Mouse (Mus musculus) retina, embryonic 14.5 days (tissue): ENCODE data around the gene Nfia.
A peak's percentile ranks its signal among the peaks of the same experiment; 100 is the strongest.

Source experiments
- DNase-seq: peaks from one replicate; pipeline ENCODE4 v3.0.0-alpha.2; 2015; ENCODE audit warnings: low spot score

The Nfia gene

GRCm38 (mm10) chr4:97950341-97951071 lies 178.0 kb downstream of the Nfia start:
- no peak for DNase-seq

- no peak for DNase-seq
Observed at GRCm38 (mm10) chr4:97953886-97954285, 181.4 kb downstream of the Nfia start.

GRCm38 (mm10) chr4:97958121-97958520 lies 185.6 kb downstream of the Nfia start:
- DNase-seq = no peak

GRCm38 (mm10) chr4:97962856-97963255 lies 190.3 kb downstream of the Nfia start:
- no peak for DNase-seq

GRCm38 (mm10) chr4:97963951-97964350 lies 191.4 kb downstream of the Nfia start:
- no peak for DNase-seq

GRCm38 (mm10) chr4:97968786-97969348 lies 196.3 kb downstream of the Nfia start:
- DNase-seq = no peak

GRCm38 (mm10) chr4:97973064-97973463 lies 200.5 kb downstream of the Nfia start:
- no peak for DNase-seq

- no peak for DNase-seq
Observed at GRCm38 (mm10) chr4:97974037-97974436, 201.5 kb downstream of the Nfia start.

GRCm38 (mm10) chr4:97976891-97977290 lies 204.4 kb downstream of the Nfia start:
- DNase-seq = no peak

GRCm38 (mm10) chr4:97984361-97984760 lies 211.8 kb downstream of the Nfia start:
- no peak for DNase-seq

- no peak for DNase-seq
Observed at GRCm38 (mm10) chr4:97986056-97986734, 213.7 kb downstream of the Nfia start.

- no peak for DNase-seq
Observed at GRCm38 (mm10) chr4:97986735-97987075, 214.2 kb downstream of the Nfia start.

- DNase-seq = peak; percentile 15
Observed at GRCm38 (mm10) chr4:97988703-97989102, 216.2 kb downstream of the Nfia start.

- no peak for DNase-seq
Observed at GRCm38 (mm10) chr4:97990431-97990830, 217.9 kb downstream of the Nfia start.

- peak; percentile 15 for DNase-seq
Observed at GRCm38 (mm10) chr4:97991395-97991794, 218.9 kb downstream of the Nfia start.

- DNase-seq = no peak
Observed at GRCm38 (mm10) chr4:97991880-97992279, 219.3 kb downstream of the Nfia start.

- no peak for DNase-seq
Observed at GRCm38 (mm10) chr4:97995911-97996712, 223.6 kb downstream of the Nfia start.

GRCm38 (mm10) chr4:97997151-97997817 lies 224.8 kb downstream of the Nfia start:
- DNase-seq = no peak

- no peak for DNase-seq
Observed at GRCm38 (mm10) chr4:98002206-98002605, 229.7 kb downstream of the Nfia start.

GRCm38 (mm10) chr4:98003323-98004107 lies 231.0 kb downstream of the Nfia start:
- DNase-seq = peak; percentile 37

- peak; percentile 54 for DNase-seq
Observed at GRCm38 (mm10) chr4:98004108-98004625, 231.6 kb downstream of the Nfia start.
